Mouse (Mus musculus): ENCODE data around the gene St3gal5.

St3gal5 gene

GRCm38 (mm10) chr6:72098021-72098655 is 746 bp downstream of the St3gal5 start:
- DNase-seq (ENCODE audit: low read depth, low spot score) = peak; percentile 9

- DNase-seq (ENCODE audit: low read depth, low spot score) = peak; percentile 10
These were observed 1.3 kb downstream of the St3gal5 start for GRCm38 (mm10) chr6:72098691-72099090.

GRCm38 (mm10) chr6:72099281-72099680 is 1.9 kb downstream of the St3gal5 start:
- DNase-seq (ENCODE audit: low read depth, low spot score) = no peak

- DNase-seq (ENCODE audit: low read depth, low spot score) = no peak
These were observed 2.8 kb downstream of the St3gal5 start for GRCm38 (mm10) chr6:72100171-72100570.

- DNase-seq (ENCODE audit: low read depth, low spot score) = no peak
These were observed 3.5 kb downstream of the St3gal5 start for GRCm38 (mm10) chr6:72100939-72101338.

GRCm38 (mm10) chr6:72101386-72101785 is 4.0 kb downstream of the St3gal5 start:
- no peak for DNase-seq (ENCODE audit: low read depth, low spot score)

GRCm38 (mm10) chr6:72102066-72102465 is 4.7 kb downstream of the St3gal5 start:
- no peak for DNase-seq (ENCODE audit: low read depth, low spot score)

GRCm38 (mm10) chr6:72104534-72104933 is 7.1 kb downstream of the St3gal5 start:
- no peak for DNase-seq (ENCODE audit: low read depth, low spot score)

- DNase-seq (ENCODE audit: low read depth, low spot score) = no peak
These were observed 11.8 kb downstream of the St3gal5 start for GRCm38 (mm10) chr6:72108941-72109892.

- no peak for DNase-seq (ENCODE audit: low read depth, low spot score)
These were observed 13.2 kb downstream of the St3gal5 start for GRCm38 (mm10) chr6:72110577-72110976.

GRCm38 (mm10) chr6:72112575-72112974 is 15.2 kb downstream of the St3gal5 start:
- DNase-seq (ENCODE audit: low read depth, low spot score) = no peak

GRCm38 (mm10) chr6:72113093-72113702 is 15.8 kb downstream of the St3gal5 start:
- DNase-seq (ENCODE audit: low read depth, low spot score) = no peak

- DNase-seq (ENCODE audit: low read depth, low spot score) = no peak
These were observed 17.5 kb downstream of the St3gal5 start for GRCm38 (mm10) chr6:72114902-72115301.

- no peak for DNase-seq (ENCODE audit: low read depth, low spot score)
These were observed 20.1 kb downstream of the St3gal5 start for GRCm38 (mm10) chr6:72117322-72117968.

- no peak for DNase-seq (ENCODE audit: low read depth, low spot score)
These were observed 22.5 kb downstream of the St3gal5 start for GRCm38 (mm10) chr6:72119870-72120269.

- no peak for DNase-seq (ENCODE audit: low read depth, low spot score)
These were observed 23.9 kb downstream of the St3gal5 start for GRCm38 (mm10) chr6:72121301-72121700.

GRCm38 (mm10) chr6:72122515-72122914 is 25.1 kb downstream of the St3gal5 start:
- DNase-seq (ENCODE audit: low read depth, low spot score) = no peak

- DNase-seq (ENCODE audit: low read depth, low spot score) = peak; percentile 13
These were observed 27.1 kb downstream of the St3gal5 start for GRCm38 (mm10) chr6:72124315-72125103.

- no peak for DNase-seq (ENCODE audit: low read depth, low spot score)
These were observed 28.9 kb downstream of the St3gal5 start for GRCm38 (mm10) chr6:72126128-72126917.

- no peak for DNase-seq (ENCODE audit: low read depth, low spot score)
These were observed 32.7 kb downstream of the St3gal5 start for GRCm38 (mm10) chr6:72130056-72130455.
